Mouse (Mus musculus) urinary bladder, postnatal 25 days (tissue): ENCODE measurements around the gene Ankfy1.
"Not testable (repeated sequence)": the region's sequence is repeated elsewhere in the genome, so short reads cannot be mapped to it uniquely, and the experiment has no call there.

Experiments used
- DNase-seq: peaks from one replicate; pipeline ENCODE4 v3.0.0; 2022; ENCODE audit warnings: low spot score

Gene Ankfy1

DNA sequence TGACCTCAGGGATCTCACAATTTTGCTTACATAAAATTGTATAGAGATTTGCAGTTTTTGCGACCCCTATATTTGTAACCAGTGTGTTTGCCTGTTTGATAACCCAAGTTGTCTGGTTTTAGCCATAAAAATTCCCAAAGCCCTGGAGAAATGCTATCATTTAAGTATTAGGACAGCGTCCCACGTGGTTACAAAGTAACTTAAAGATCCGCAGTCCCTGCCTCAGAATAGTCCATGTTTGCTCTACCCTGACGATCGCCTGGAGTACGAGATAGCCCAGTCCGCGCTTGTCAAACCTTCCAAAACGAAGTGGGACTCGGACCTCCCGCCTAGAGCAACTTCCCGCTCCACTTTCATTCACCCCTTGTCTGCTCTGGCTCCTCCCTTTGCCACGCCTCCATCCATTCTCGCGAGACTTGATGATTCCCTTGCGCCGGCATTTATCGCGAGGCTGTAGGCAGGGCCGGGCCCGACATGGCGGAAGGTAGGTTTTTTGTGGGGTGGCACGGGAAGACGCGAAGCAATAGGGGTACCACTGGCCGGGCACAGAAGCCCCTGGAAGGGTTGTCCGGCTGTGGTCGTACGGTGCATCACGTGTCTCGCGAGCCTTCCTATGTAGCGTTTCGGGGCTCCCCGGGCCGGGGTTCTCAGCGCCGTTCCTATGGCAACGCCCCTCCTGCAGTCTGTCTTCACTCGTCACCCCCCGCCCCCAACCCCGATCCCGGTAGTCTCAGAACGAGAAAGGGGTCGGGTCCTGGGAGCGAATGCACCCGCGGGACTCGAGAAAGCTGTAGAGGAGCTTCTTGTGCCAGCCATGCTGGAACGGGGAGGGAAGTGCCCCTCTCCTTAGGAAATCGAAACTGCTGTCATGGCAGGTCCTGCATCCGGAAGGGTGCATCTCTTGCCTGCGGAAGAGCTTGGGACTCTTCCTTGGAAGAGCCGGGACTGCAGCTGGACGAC lies at the start of gene Ankfy1:
Gene Ankfy1, plus strand, starts transcription at position 456 of the 960 bp plus-strand sequence.
- DNase-seq: peak; percentile 98

- no peak for DNase-seq
Measured at GRCm38 (mm10) chr11:72642730-72643129, 47.1 kb upstream of the Ankfy1 start.

DNA sequence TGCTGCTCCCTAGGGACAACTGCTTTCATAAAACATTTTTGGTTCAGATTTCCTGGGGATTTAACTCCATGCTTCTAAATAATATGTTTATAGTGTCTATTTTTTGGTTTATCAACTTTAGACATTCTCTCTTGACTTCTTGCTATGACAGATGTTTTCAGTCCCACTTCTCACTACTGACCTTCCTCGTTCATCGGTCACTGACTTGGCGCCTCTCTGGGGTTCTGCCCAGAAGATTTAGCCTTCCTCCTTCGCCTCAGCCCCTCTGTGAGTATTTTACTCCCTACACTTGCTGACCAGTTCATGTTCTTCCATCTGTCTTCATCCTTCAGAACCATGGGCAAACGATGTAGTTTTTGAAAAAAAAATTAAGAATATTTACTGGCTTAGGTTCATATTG lies 44.4 kb upstream of the Ankfy1 start:
- DNase-seq: no peak

GRCm38 (mm10) chr11:72650347-72650746 lies 39.5 kb upstream of the Ankfy1 start:
- DNase-seq: no peak

DNA sequence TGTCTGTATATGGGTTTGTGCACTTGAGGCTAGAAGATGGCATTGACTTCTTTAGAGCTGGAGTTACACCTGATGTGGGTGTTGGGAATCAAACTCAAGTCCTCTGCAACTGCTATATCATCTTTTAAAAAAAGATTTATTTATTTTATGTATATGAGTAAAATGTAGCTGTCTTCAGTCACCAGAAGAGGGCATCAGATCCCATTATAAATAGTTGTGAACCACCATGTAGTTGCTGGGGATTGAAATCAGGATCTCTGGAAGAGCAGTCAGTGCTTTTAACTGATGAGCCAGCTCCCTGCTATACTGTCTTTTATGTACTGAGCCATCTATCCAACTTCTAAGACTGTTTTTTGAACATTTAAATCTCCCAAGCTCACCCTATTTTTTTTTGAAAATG lies 29.9 kb upstream of the Ankfy1 start:
- DNase-seq: no peak

DNA sequence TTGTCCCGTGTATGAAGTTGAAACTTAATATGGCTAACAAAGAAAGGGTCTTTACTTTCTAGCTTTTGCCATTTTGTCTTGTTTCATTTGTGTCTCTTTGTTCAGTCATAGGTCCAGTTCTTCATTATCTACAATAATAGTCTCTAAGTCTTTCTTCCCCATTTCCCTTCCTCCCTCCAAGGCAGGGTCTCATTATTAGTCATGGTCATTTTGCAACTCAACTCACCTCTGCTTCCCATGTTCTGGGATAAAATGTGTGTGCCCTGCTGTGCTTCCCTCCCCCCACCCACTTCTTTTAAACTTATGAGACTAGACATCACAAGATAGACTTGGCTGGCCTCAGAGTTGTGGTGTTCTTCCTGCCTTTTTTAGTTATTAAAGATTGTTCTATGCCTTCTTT lies 29.4 kb upstream of the Ankfy1 start:
- DNase-seq: no peak

DNA sequence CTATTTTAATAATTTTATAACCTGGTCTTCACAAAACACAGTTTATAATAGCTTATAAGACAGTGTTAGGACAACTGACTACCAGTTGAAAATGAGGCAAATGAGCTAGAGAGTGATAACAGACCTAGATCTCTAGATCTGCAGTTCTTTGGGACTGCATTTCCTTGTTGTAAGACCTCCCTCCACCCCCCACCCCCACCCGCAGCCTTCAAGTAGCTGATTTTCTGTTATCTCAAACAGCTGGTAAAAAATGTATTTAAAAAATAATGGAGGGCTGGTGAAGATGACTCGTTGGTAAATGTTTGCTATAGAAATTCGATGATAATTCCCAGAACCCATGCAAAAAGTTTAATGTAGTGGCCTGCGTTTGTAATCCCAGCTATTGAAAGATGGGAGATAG lies 25.2 kb upstream of the Ankfy1 start:
- DNase-seq: no peak

GRCm38 (mm10) chr11:72670634-72671033 lies 19.2 kb upstream of the Ankfy1 start:
- DNase-seq: no peak

DNA sequence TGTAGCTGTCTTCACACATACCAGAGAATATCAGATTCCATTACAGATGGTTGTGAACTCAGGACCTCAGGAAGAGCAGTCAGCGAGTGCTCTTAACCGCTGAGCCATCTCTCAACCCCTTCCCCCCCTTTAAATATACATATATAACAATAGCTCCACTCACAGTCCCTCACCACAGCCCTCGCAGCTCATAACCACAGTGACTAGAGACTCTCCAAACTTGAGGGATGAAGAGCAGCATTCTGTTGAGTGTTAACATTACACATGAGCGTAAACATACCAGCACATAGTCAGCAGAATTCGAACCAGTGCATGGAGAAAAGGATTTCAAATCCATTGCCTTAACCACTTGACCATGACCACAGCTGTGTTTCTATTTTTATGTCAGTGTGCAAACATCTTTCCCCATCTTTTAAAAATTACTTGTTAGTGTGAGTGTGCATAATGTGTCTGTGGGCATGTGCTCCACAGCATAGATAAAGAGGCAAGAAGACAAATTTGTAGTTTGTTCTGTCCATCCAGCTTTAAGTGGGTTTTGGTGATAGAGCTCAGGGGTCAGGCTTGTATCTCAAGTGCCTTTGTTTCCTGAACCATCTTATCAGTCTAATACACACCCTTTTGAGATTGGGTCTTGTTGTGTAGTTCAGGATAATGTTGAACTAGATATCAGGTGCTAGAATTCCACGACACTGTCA lies 18.4 kb upstream of the Ankfy1 start:
- no peak for DNase-seq

DNA sequence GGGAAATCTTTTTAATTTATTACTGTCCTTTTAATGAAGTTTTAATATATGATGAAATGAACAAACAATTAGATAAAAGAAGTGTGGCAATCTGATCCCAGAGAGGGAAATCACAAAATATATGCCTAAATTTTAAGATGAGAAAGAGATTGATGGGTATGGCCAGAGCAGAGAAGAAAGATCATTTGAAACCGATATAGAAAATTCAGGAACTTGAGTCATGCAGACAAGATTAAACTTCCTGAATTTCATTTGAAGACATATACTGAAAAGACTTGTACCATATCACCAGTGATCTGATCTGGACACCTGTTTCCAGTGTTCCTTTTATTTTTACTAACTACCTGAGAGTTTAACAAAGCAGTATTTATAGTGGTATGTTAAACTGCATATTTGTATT lies 17.4 kb upstream of the Ankfy1 start:
- no peak for DNase-seq

- DNase-seq: no peak
Measured at GRCm38 (mm10) chr11:72675280-72675679, 14.5 kb upstream of the Ankfy1 start.

- no peak for DNase-seq
Measured at GRCm38 (mm10) chr11:72680726-72681125, 9.1 kb upstream of the Ankfy1 start.

DNA sequence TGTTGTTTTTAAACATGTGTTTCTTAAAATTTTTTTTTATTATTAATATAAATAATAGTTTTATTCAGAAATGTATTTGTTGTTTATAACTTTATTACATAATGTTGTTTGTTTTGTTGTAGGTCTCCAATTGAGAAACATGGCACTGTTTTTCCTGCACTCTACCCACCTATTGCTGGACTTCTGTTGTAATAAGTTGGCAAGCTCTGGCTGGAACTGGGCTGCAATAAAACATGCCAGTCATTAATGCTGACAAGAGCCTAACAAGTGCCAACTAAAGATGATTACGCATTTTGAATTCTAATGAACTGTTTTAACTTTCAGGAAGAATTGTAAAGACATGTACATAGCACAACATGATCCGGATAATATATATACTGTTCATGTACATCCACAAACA lies 6.4 kb upstream of the Ankfy1 start:
- DNase-seq: no peak

- DNase-seq: no peak
Measured at GRCm38 (mm10) chr11:72686697-72687096, 3.1 kb upstream of the Ankfy1 start.

DNA sequence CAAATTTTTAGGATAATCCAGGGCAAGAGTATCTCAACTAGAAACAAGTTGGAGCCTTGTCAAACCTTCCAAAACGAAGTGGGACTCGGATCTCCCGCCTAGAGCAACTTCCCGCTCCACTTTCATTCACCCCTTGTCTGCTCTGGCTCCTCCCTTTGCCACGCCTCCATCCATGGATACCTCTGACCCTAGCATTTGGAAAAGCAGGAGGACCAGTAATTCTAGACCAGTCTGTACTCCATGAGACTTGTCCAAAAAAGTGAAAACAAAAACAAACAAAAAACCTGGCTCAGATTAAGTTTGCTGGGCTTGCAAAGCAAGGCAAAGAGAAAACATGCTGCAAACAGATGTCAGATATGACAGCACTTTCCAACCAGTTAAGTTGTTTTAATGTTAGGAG lies 1.6 kb upstream of the Ankfy1 start:
- no peak for DNase-seq

DNA sequence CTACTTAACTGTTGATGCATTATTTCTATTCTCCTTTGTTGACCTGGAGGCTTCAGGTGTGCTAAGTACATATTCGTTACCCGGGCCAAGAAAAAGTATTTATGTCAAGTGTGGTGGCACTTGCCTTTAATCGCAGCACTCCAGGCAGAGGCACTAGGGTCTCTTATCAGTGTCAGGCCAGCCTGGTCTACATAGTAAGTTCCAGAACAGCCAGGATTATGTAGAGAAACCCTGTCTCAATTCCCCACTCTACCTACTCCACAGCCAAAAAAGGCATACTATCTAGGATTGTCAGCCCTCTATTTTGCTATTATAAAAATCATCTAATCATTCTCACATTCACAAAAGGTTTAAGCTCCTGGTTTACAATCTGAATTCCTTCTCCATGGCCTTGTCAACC lies 691 bp upstream of the Ankfy1 start:
- DNase-seq: no peak

DNA sequence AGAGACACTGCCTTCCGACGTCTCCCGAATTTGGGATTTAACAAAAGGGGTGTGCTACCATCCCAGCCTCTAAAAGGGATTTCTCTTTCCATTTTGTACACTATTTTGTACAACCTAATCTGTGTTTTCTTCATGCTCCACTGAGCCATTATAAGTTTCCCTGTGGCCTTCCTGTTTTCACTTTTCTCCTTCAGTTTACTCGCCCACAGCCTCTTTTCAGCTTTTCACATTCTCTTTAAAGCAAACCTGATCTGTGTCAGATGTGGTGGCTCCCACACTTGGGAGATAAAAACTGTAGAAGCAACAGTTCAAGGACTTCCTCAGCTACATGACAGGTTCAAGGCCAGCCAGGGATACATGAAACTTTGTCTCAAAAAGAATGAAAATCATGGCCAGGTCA lies 2.5 kb downstream of the Ankfy1 start:
- DNase-seq: no peak

GRCm38 (mm10) chr11:72695025-72695424 lies 5.2 kb downstream of the Ankfy1 start:
- DNase-seq: no peak

DNA sequence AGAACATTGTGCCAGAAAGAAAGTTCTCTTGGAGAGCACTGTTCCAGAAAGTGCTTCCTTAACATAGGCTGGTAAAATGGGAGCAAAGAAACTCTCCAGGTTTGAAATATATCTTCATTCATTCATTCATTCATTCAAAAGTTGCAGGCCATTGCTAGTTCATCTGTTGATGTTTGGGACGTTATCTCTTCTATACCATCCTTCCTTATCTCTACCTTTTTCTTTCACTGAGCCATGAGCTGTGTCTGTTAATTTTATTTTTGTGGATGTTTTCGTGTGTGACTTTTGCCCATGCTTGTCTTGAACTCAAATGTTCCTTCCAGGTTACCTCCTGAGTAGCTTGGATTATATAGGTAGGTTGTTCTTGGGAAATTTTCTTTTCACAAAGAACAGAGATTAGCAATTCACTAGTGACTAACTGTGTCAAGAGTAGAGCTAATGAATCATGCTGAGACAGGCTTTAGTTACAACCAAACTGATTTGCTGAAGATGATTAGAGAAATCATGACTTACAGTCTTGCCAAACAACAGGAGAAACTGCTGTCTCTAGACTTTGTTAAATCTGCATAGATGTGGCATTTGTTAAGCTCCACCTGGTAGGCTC lies 6.7 kb downstream of the Ankfy1 start:
- DNase-seq: no peak

- no peak for DNase-seq
Measured at GRCm38 (mm10) chr11:72697323-72697722, 7.5 kb downstream of the Ankfy1 start.

DNA sequence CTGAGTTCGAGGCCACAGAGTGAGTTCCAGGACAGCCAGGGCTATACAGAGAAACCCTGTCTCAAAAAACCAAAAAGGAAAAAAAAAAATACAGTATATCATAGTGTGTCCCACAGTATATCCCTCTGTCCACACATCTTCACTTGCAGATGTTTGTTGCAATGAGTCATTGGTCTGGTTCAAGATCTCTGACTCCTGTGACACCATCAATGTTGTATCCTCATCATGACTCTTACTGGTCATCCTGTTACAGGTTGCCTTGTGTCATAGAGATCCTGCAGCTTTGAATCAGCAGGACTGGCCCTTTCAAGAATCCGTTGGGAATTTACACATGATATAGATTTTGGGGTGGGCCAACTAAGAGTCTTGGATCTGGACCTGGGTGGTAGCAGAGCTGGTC lies 15.3 kb downstream of the Ankfy1 start:
- DNase-seq: not testable (repeated sequence)

GRCm38 (mm10) chr11:72712721-72713120 lies 22.9 kb downstream of the Ankfy1 start:
- DNase-seq: no peak

DNA sequence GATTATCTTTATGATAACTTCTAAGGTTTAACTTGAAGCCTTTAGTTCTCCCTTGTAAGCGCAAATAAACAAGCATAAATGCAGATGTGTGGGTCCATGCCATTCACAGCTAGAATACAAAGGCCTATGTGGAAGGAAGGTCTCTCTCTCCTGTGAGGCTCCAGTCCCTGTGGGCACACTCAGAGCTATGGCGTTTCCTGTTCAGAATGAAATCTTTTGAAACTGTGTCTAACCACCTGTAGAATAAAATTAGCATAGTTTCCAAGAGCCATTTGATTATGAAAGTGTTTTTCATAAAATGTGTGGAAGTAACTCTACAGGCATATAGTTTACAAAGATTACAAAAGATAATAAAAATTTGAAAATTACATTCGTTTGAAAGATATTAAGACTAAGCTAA lies 28.4 kb downstream of the Ankfy1 start:
- DNase-seq: no peak
